Mouse (Mus musculus): ENCODE measurements at regions not wholly inside any gene's neighbourhood (a gene's known extent, or its start where the extent isn't known, plus 50 kb on each side); places are given as distances from the start of the nearest gene placed in this dataset.
"Not testable (repeated sequence)": the region's sequence is repeated elsewhere in the genome, so short reads cannot be mapped to it uniquely, and the experiment has no call there.

- no peak for DNase-seq (ENCODE audit: low spot score)
Measured at GRCm38 (mm10) chr16:31553361-31554146, 109.7 kb upstream of the Dlg1 start.

GRCm38 (mm10) chr16:31560426-31560825 lies 102.8 kb upstream of the Dlg1 start:
- no peak for DNase-seq (ENCODE audit: low spot score)

- no peak for DNase-seq (ENCODE audit: low spot score)
Measured at GRCm38 (mm10) chr16:31564926-31565325, 98.3 kb upstream of the Dlg1 start.

GRCm38 (mm10) chr16:31568316-31568715 lies 94.9 kb upstream of the Dlg1 start:
- no peak for DNase-seq (ENCODE audit: low spot score)

- no peak for DNase-seq (ENCODE audit: low spot score)
Measured at GRCm38 (mm10) chr16:31569871-31570270, 93.4 kb upstream of the Dlg1 start.

- DNase-seq (ENCODE audit: low spot score) = no peak
Measured at GRCm38 (mm10) chr16:31570311-31571139, 92.7 kb upstream of the Dlg1 start.

GRCm38 (mm10) chr16:31573833-31574232 lies 89.4 kb upstream of the Dlg1 start:
- not testable (repeated sequence) for DNase-seq (ENCODE audit: low spot score)

- peak; percentile 66 for DNase-seq (ENCODE audit: low spot score)
Measured at GRCm38 (mm10) chr16:31575646-31576045, 87.6 kb upstream of the Dlg1 start.

GRCm38 (mm10) chr16:31576422-31576821 lies 86.8 kb upstream of the Dlg1 start:
- no peak for DNase-seq (ENCODE audit: low spot score)

GRCm38 (mm10) chr16:31577347-31577746 lies 85.9 kb upstream of the Dlg1 start:
- no peak for DNase-seq (ENCODE audit: low spot score)

GRCm38 (mm10) chr16:31579318-31579717 lies 83.9 kb upstream of the Dlg1 start:
- DNase-seq (ENCODE audit: low spot score) = no peak

- DNase-seq (ENCODE audit: low spot score) = no peak
Measured at GRCm38 (mm10) chr16:31580779-31581178, 82.5 kb upstream of the Dlg1 start.

- no peak for DNase-seq (ENCODE audit: low spot score)
Measured at GRCm38 (mm10) chr16:31582885-31583284, 80.4 kb upstream of the Dlg1 start.

GRCm38 (mm10) chr16:31583627-31584026 lies 79.6 kb upstream of the Dlg1 start:
- no peak for DNase-seq (ENCODE audit: low spot score)

- no peak for DNase-seq (ENCODE audit: low spot score)
Measured at GRCm38 (mm10) chr16:31584216-31584823, 78.9 kb upstream of the Dlg1 start.

GRCm38 (mm10) chr16:31587036-31587435 lies 76.2 kb upstream of the Dlg1 start:
- no peak for DNase-seq (ENCODE audit: low spot score)

- DNase-seq (ENCODE audit: low spot score) = peak; percentile 28
Measured at GRCm38 (mm10) chr16:31589576-31589975, 73.7 kb upstream of the Dlg1 start.

- no peak for DNase-seq (ENCODE audit: low spot score)
Measured at GRCm38 (mm10) chr16:31591565-31591964, 71.7 kb upstream of the Dlg1 start.

- DNase-seq (ENCODE audit: low spot score) = peak; percentile 63
Measured at GRCm38 (mm10) chr16:31592014-31592871, 71.0 kb upstream of the Dlg1 start.

GRCm38 (mm10) chr16:31592973-31593683 lies 70.1 kb upstream of the Dlg1 start:
- peak; percentile 62 for DNase-seq (ENCODE audit: low spot score)

GRCm38 (mm10) chr16:31597965-31598364 lies 65.3 kb upstream of the Dlg1 start:
- no peak for DNase-seq (ENCODE audit: low spot score)
